Mouse (Mus musculus): ENCODE data around the gene Foxs1. TPM values are rescaled to one million over a fixed set of nuclear protein-coding genes. Genes with fewer than 3 reads are reported as not detected.

Foxs1 gene
- polyA plus RNA-seq, 1 experiment from 2014 or later = 2.1 TPM

DNA sequence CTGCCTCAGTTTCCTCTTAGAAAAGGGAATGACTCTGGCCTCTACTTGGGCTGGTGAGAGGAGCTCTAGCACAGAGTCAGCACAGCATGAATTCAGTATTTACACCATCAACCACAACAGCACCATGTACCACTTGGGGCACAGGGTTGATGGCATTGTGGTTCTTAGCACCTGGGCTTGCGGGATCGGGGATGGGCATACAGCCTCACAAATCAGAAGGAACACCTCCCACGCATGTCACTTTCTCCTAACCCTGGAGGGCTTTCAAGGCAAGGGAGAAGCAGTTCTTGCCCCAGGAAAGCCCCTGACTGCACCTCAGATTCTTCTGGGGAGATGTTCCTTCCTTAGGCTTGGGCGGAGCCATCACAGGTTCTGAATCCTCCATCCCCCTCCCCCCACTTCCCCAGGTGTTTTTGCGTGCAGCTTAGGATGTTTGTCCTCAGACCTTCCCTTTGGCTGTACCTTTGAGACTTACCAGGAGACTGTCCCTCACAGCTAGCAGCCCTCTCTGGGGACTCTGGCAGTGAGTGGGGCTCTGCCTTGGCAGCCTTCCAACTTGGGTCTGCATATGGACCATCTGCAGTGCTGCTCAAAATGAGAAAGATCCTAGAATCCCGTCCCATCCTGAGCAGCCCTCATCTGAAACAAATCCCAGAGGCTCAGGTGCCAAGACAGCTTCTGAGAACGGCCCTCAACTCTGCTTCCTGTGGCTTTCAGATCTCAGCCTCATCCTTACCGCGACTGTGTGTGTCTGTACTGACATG is 26.6 kb downstream of the Foxs1 start:
- ATAC-seq = no peak
- H3K4me1 ChIP-seq (replicated peaks; ENCODE audit: control insufficient read depth, insufficient read depth, low read length) = no peaks in the 10 kb centered on the region
- H3K4me3 ChIP-seq (ENCODE audit: low read depth, low read length) = no peak overlapping the region
- TF ChIP-seq CTCF (IDR thresholded peaks at IDR 0.05; ENCODE audit: low read depth) = no peak
- H3K9ac ChIP-seq (ENCODE audit: low read depth, low read length) = no peak overlapping the region
- 55% methylated on average over 9 of the region's 9 CpGs for WGBS
- no peaks in the 10 kb centered on the region for H3K36me3 ChIP-seq (ENCODE audit: control insufficient read depth, insufficient read depth)
- peaks cover 6% of the 10 kb centered on the region for H3K27me3 ChIP-seq (replicated peaks; ENCODE audit: control insufficient read depth, insufficient read depth, low read length)
- no peaks in the 10 kb centered on the region for H3K9me3 ChIP-seq (ENCODE audit: control insufficient read depth)
- H3K4me2 ChIP-seq (replicated peaks; ENCODE audit: low read depth) = no peak overlapping the region
- no peak overlapping the region for H3K27ac ChIP-seq (ENCODE audit: low read depth, low read length)

- TF ChIP-seq CTCF (IDR thresholded peaks at IDR 0.05; ENCODE audit: low read depth) = no peak
- Histone ChIP-seq H3K4me3 (ENCODE audit: low read depth, low read length) (no peak overlapping the region), H3K27ac (ENCODE audit: low read depth, low read length) (no peak overlapping the region), H3K9ac (ENCODE audit: low read depth, low read length) (no peak overlapping the region), H3K4me1 (replicated peaks; ENCODE audit: control insufficient read depth, insufficient read depth, low read length) (no peaks in the 10 kb centered on the region), H3K9me3 (ENCODE audit: control insufficient read depth) (no peaks in the 10 kb centered on the region), H3K36me3 (ENCODE audit: control insufficient read depth, insufficient read depth) (no peaks in the 10 kb centered on the region), H3K27me3 (replicated peaks; ENCODE audit: control insufficient read depth, insufficient read depth, low read length) (no peaks in the 10 kb centered on the region), H3K4me2 (replicated peaks; ENCODE audit: low read depth) (no peak overlapping the region)
- no peak for ATAC-seq
- WGBS = 56% methylated on average over 11 of the region's 11 CpGs
Observed at GRCm38 (mm10) chr2:152905036-152905829, 27.8 kb downstream of the Foxs1 start.

GRCm38 (mm10) chr2:152904127-152904643 is 28.8 kb downstream of the Foxs1 start:
- H3K36me3 ChIP-seq (ENCODE audit: control insufficient read depth, insufficient read depth) = no peaks in the 10 kb centered on the region
- no peak overlapping the region for H3K4me2 ChIP-seq (replicated peaks; ENCODE audit: low read depth)
- no peak for TF ChIP-seq CTCF (IDR thresholded peaks at IDR 0.05; ENCODE audit: low read depth)
- no peak overlapping the region for H3K27ac ChIP-seq (ENCODE audit: low read depth, low read length)
- H3K9me3 ChIP-seq (ENCODE audit: control insufficient read depth) = no peaks in the 10 kb centered on the region
- H3K9ac ChIP-seq (ENCODE audit: low read depth, low read length) = no peak overlapping the region
- no peak overlapping the region for H3K4me3 ChIP-seq (ENCODE audit: low read depth, low read length)
- no peaks in the 10 kb centered on the region for H3K27me3 ChIP-seq (replicated peaks; ENCODE audit: control insufficient read depth, insufficient read depth, low read length)
- 56% methylated on average over 5 of the region's 5 CpGs for WGBS
- ATAC-seq = no peak
- H3K4me1 ChIP-seq (replicated peaks; ENCODE audit: control insufficient read depth, insufficient read depth, low read length) = no peaks in the 10 kb centered on the region

- no peak overlapping the region for H3K4me3 ChIP-seq (ENCODE audit: low read depth, low read length)
- TF ChIP-seq CTCF (IDR thresholded peaks at IDR 0.05; ENCODE audit: low read depth) = no peak
- 89% methylated on average over 4 of the region's 4 CpGs for WGBS
- ATAC-seq = no peak
- no peak overlapping the region for H3K4me2 ChIP-seq (replicated peaks; ENCODE audit: low read depth)
- H3K36me3 ChIP-seq (ENCODE audit: control insufficient read depth, insufficient read depth) = no peaks in the 10 kb centered on the region
- no peak overlapping the region for H3K9ac ChIP-seq (ENCODE audit: low read depth, low read length)
- H3K27me3 ChIP-seq (replicated peaks; ENCODE audit: control insufficient read depth, insufficient read depth, low read length) = no peaks in the 10 kb centered on the region
- no peaks in the 10 kb centered on the region for H3K4me1 ChIP-seq (replicated peaks; ENCODE audit: control insufficient read depth, insufficient read depth, low read length)
- H3K9me3 ChIP-seq (ENCODE audit: control insufficient read depth) = no peaks in the 10 kb centered on the region
- H3K27ac ChIP-seq (ENCODE audit: low read depth, low read length) = no peak overlapping the region
Observed at GRCm38 (mm10) chr2:152903586-152903985, 29.4 kb downstream of the Foxs1 start.

GRCm38 (mm10) chr2:152902658-152903057 is 30.4 kb downstream of the Foxs1 start:
- TF ChIP-seq CTCF (IDR thresholded peaks at IDR 0.05; ENCODE audit: low read depth) = no peak
- Histone ChIP-seq H3K9ac (ENCODE audit: low read depth, low read length) (no peak overlapping the region), H3K27ac (ENCODE audit: low read depth, low read length) (no peak overlapping the region), H3K9me3 (ENCODE audit: control insufficient read depth) (no peaks in the 10 kb centered on the region), H3K36me3 (ENCODE audit: control insufficient read depth, insufficient read depth) (no peaks in the 10 kb centered on the region), H3K27me3 (replicated peaks; ENCODE audit: control insufficient read depth, insufficient read depth, low read length) (no peaks in the 10 kb centered on the region), H3K4me1 (replicated peaks; ENCODE audit: control insufficient read depth, insufficient read depth, low read length) (no peaks in the 10 kb centered on the region), H3K4me2 (replicated peaks; ENCODE audit: low read depth) (no peak overlapping the region), H3K4me3 (ENCODE audit: low read depth, low read length) (no peak overlapping the region)
- no peak for ATAC-seq
- WGBS = 54% methylated on average over 3 of the region's 3 CpGs

DNA sequence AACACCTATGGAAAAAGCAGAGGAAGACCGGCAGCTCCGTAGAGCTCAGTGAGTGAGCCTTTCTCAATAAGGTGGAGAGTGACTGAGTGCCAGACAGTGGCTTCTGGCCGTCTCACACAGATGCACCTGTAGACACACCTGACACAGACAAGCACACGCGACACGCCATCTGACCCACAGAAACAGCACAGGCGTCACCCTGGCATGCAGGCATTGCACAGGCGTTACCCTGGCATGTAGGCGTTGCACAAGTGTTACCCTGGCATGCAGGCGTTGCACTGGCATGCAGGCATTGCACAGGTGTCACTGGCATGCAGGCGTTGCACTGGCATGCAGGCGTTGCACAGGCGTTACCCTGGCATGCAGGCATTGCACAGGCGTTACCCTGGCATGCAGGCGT is 31.7 kb downstream of the Foxs1 start:
- no peak overlapping the region for H3K27ac ChIP-seq (ENCODE audit: low read depth, low read length)
- no peak overlapping the region for H3K4me3 ChIP-seq (ENCODE audit: low read depth, low read length)
- no peak for TF ChIP-seq CTCF (IDR thresholded peaks at IDR 0.05; ENCODE audit: low read depth)
- H3K4me1 ChIP-seq (replicated peaks; ENCODE audit: control insufficient read depth, insufficient read depth, low read length) = no peaks in the 10 kb centered on the region
- H3K9ac ChIP-seq (ENCODE audit: low read depth, low read length) = no peak overlapping the region
- no peaks in the 10 kb centered on the region for H3K27me3 ChIP-seq (replicated peaks; ENCODE audit: control insufficient read depth, insufficient read depth, low read length)
- H3K4me2 ChIP-seq (replicated peaks; ENCODE audit: low read depth) = no peak overlapping the region
- ATAC-seq = no peak
- 89% methylated on average over 15 of the region's 15 CpGs for WGBS
- no peaks in the 10 kb centered on the region for H3K9me3 ChIP-seq (ENCODE audit: control insufficient read depth)
- H3K36me3 ChIP-seq (ENCODE audit: control insufficient read depth, insufficient read depth) = no peaks in the 10 kb centered on the region
